Comparison of ENCODE assay signal across 8 mouse cellular contexts in the genomic region with DNA sequence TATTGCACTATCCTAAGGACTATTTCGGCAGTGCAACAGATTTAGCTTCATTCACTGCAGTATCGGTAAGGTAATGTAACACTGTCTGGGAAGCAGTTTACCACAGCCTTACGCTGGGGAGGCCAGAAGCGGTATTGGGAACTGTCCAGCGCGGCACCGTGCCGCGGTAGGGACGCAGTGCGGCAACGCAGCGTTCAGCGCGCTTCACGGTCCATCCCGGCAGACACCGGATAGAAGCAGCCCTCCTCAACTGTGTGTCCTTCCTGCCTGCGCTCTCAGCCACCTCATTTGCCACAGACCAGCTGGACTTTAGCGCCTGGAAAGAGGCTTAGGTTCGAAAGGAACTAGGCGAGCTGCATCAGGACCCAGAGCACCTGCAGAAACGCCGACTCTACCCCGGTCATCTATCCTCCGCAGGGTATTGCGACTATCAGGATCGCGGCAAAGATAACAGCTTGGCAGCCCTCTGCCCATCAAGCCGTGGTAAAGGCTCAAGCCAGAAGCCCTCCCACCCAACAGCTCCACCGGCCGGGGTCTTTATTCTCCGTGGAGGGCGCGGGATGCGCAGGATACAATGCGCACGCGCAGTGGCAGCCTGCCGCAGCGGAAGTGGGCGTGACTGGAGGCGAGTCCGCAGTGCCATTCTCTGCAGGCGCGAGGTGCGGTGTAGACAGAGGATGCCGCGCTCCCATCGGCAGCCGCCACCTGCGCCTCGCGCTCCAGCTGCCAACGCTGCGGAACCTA. TPM values are rescaled to one million over a fixed set of nuclear protein-coding genes. Genes with fewer than 3 reads are reported as not detected.
DNase-seq lines count a peak whose midpoint lies in the region; ATAC-seq and TF ChIP-seq lines count a peak whose summit lies in the region.

No protein-coding gene starts in this region.

- WGBS in cerebellum, adult 2 months, result 47% methylated on average over 56 of the region's 56 CpGs
- 51% methylated on average over 56 of the region's 56 CpGs for WGBS in forebrain, postnatal 0 days
- WGBS in lung, embryonic 14.5 days, result 42% methylated on average over 56 of the region's 56 CpGs
- 57% methylated on average over 56 of the region's 56 CpGs for WGBS in olfactory bulb, adult 2 months

- peak overlapping the region; percentile 94 for H3K27ac ChIP-seq in cerebellum, adult 2 months (ENCODE audit: insufficient read depth, low read length)
- peak overlapping the region; percentile 89 for H3K27ac ChIP-seq in forebrain, postnatal 0 days (ENCODE audit: low read depth, low read length)
- H3K27ac ChIP-seq in lung, embryonic 14.5 days (ENCODE audit: low read depth), result no peak overlapping the region
- H3K27ac ChIP-seq in olfactory bulb, adult 2 months (ENCODE audit: insufficient read depth, low read depth, low read length), result peak overlapping the region; percentile 90

- peak overlapping the region; percentile 56 for H3K9ac ChIP-seq in forebrain, postnatal 0 days
- H3K9ac ChIP-seq in lung, embryonic 14.5 days, result peak overlapping the region; percentile 13

- peaks cover 25% of the 10 kb centered on the region for H3K4me1 ChIP-seq in G1E (ENCODE audit: insufficient read depth, low read depth, low read length)
- no peaks in the 10 kb centered on the region; the same call in 1 of the 2 replicates for H3K4me1 ChIP-seq in cerebellum, adult 2 months (ENCODE audit: control insufficient read depth, insufficient read depth, low read length)
- H3K4me1 ChIP-seq in forebrain, postnatal 0 days (ENCODE audit: insufficient read depth), result 0 out of 2 replicates have a peak, but pooled peaks cover 5% of the 10 kb centered on the region
- H3K4me1 ChIP-seq in lung, embryonic 14.5 days (ENCODE audit: insufficient read depth), result no peaks in the 10 kb centered on the region
- no peaks in the 10 kb centered on the region for H3K4me1 ChIP-seq in olfactory bulb, adult 2 months (ENCODE audit: control insufficient read depth, insufficient read depth, low read length)

- 0 out of 2 replicates have a peak, but pooled peaks have one; percentile 24 for ATAC-seq in G1E (ENCODE audit: extremely low read depth, insufficient number of reproducible peaks, low FRiP score, poor library complexity, severe bottlenecking)
- ATAC-seq in forebrain, postnatal 0 days, result peak; percentile 75
- ATAC-seq in lung, embryonic 14.5 days (ENCODE audit: insufficient read depth), result peak; percentile 78

- H3K9me3 ChIP-seq in G1E (replicated peaks), result peaks cover 4% of the 10 kb centered on the region
- peaks cover 9% of the 10 kb centered on the region for H3K9me3 ChIP-seq in forebrain, postnatal 0 days (ENCODE audit: low read length)
- H3K9me3 ChIP-seq in lung, embryonic 14.5 days (ENCODE audit: low read depth, low read length), result peaks cover 12% of the 10 kb centered on the region; the same call in 1 of the 2 replicates

- peaks cover 74% of the 10 kb centered on the region for H3K36me3 ChIP-seq in G1E (replicated peaks)
- H3K36me3 ChIP-seq in forebrain, postnatal 0 days (ENCODE audit: insufficient read depth), result peaks cover 32% of the 10 kb centered on the region
- H3K36me3 ChIP-seq in lung, embryonic 14.5 days (ENCODE audit: insufficient read depth), result peaks cover 41% of the 10 kb centered on the region

- peak overlapping the region; percentile 69 for H3K4me3 ChIP-seq in G1E (ENCODE audit: low read depth, low read length)
- H3K4me3 ChIP-seq in cerebellum, adult 2 months (replicated peaks; ENCODE audit: insufficient read depth, low read depth, low read length), result peak overlapping the region; percentile 75
- H3K4me3 ChIP-seq in forebrain, postnatal 0 days (ENCODE audit: low read depth, low read length), result peak overlapping the region; percentile 46
- peak overlapping the region; percentile 44 for H3K4me3 ChIP-seq in lung, embryonic 14.5 days (ENCODE audit: low read depth, low read length)
- H3K4me3 ChIP-seq in olfactory bulb, adult 2 months (ENCODE audit: insufficient read depth, low read depth, low read length), result peak overlapping the region; percentile 72

- peak; percentile 22 for DNase-seq in G1E (ENCODE audit: low spot score)
- DNase-seq in cerebellum, adult 2 months, result peak; percentile 92 to 93
- DNase-seq in forebrain, postnatal 0 days, result peak; percentile 94
- peak; percentile 60 to 68 for DNase-seq in heart, postnatal 36 days
- peak; percentile 75 to 81 for DNase-seq in layer of hippocampus, adult 8-10 months (ENCODE audit: low spot score in 2 of 2)
- DNase-seq in lung, embryonic 14.5 days, result peak; percentile 76
- DNase-seq in testis, postnatal 14 days (ENCODE audit: low spot score), result peak; percentile 89

- intact Hi-C loops in heart, postnatal 36 days (cut with DNase I), result loop anchor here (5.0 kb wide), 1 partner anchor 76 kb away; a partner anchor contains a TSS

- peak overlapping the region; percentile 50 for H3K4me2 ChIP-seq in forebrain, postnatal 0 days (ENCODE audit: low read depth)
- H3K4me2 ChIP-seq in lung, embryonic 14.5 days, result peak overlapping the region; percentile 68

- peak; percentile 81 for TF ChIP-seq POLR2A in cerebellum, adult 2 months (IDR thresholded peaks at IDR 0.05; ENCODE audit: borderline replicate concordance, insufficient read depth, low read length)
- TF ChIP-seq POLR2A in olfactory bulb, adult 2 months (IDR thresholded peaks at IDR 0.05; ENCODE audit: insufficient read depth, low read depth, low read length), result peak; percentile 83

- TF ChIP-seq CTCF in G1E (IDR thresholded peaks at IDR 0.05; ENCODE audit: low read depth, low read length), result no peak
- TF ChIP-seq CTCF in cerebellum, adult 2 months (IDR thresholded peaks at IDR 0.05; ENCODE audit: borderline replicate concordance, insufficient read depth, low read depth, low read length), result no peak
- peak; percentile 20; the same call in 1 of the 2 replicates for TF ChIP-seq CTCF in forebrain, postnatal 0 days (IDR thresholded peaks at IDR 0.05; ENCODE audit: low read depth)
- no peak for TF ChIP-seq CTCF in lung, embryonic 14.5 days (IDR thresholded peaks at IDR 0.05; ENCODE audit: low read depth)
- peak; percentile 14; the same call in 1 of the 2 replicates for TF ChIP-seq CTCF in olfactory bulb, adult 2 months (IDR thresholded peaks at IDR 0.05; ENCODE audit: insufficient read depth, low read depth, low read length)

- no peaks in the 10 kb centered on the region for H3K27me3 ChIP-seq in G1E (ENCODE audit: insufficient read depth, low read length)
- H3K27me3 ChIP-seq in cerebellum, adult 2 months (ENCODE audit: control insufficient read depth, insufficient read depth, low read length), result no peaks in the 10 kb centered on the region
- H3K27me3 ChIP-seq in forebrain, postnatal 0 days (ENCODE audit: insufficient read depth, low read length), result no peaks in the 10 kb centered on the region
- no peaks in the 10 kb centered on the region for H3K27me3 ChIP-seq in lung, embryonic 14.5 days (ENCODE audit: insufficient read depth, low read length)

RNA-seq across cellular contexts. Expression of a gene that starts 52.3 kb away (rescaled TPM):
- total RNA-seq in G1E (2014; fragmentation: Nextera tagmentation) (91.6 and 100 TPM in 2 replicates), G1E (2017) (56.3 and 62.9 TPM in 2 replicates)
- polyA plus RNA-seq in G1E (2012), result 16.5 and 28.6 TPM in 2 replicates
- polyA plus RNA-seq in cerebellum, adult 2 months (2012; rRNA removed), result 20.5 and 22.6 TPM in 2 replicates
- total RNA-seq in forebrain, postnatal 0 days (2014; rRNA removed), result 34.6 and 43.3 TPM in 2 replicates
- polyA plus RNA-seq in forebrain, postnatal 0 days (2015; fragmentation: Nextera tagmentation; extraction: Ambion mirVana), result 32.4 and 42.0 TPM in 2 replicates
- 10 to 100 TPM; 21.5 to 26.0 TPM for total RNA-seq in heart, postnatal 36 days (2021)
- 10 to 100 TPM; 26.3 to 31.6 (median 29.0) TPM for total RNA-seq in layer of hippocampus, adult 8-10 months (2022)
- polyA plus RNA-seq in lung, embryonic 14.5 days (2014; fragmentation: Nextera tagmentation; extraction: Ambion mirVana), result 81.1 and 82.5 TPM in 2 replicates
- not detected in 2 replicates for polyA plus RNA-seq in olfactory bulb, adult 2 months (2012; ENCODE audit: insufficient read depth, insufficient read length, low replicate concordance, missing spikeins)

RNA-seq across cellular contexts. Expression of a gene that starts 56.8 kb away (rescaled TPM):
- 41.8 and 44.7 TPM in 2 replicates for total RNA-seq in G1E (2014; fragmentation: Nextera tagmentation)
- 37.9 and 43.2 TPM in 2 replicates for total RNA-seq in G1E (2017)
- polyA plus RNA-seq in G1E (2012), result 10.1 and 15.5 TPM in 2 replicates
- 18.2 and 21.7 TPM in 2 replicates for polyA plus RNA-seq in cerebellum, adult 2 months (2012; rRNA removed)
- 18.3 and 22.0 TPM in 2 replicates for total RNA-seq in forebrain, postnatal 0 days (2014; rRNA removed)
- polyA plus RNA-seq in forebrain, postnatal 0 days (2015; fragmentation: Nextera tagmentation; extraction: Ambion mirVana), result 16.6 and 23.8 TPM in 2 replicates
- total RNA-seq in heart, postnatal 36 days (2021), result 10 to 100 TPM; 27.3 to 29.0 TPM
- 10 to 100 TPM; 44.5 to 65.8 (median 54.9) TPM for total RNA-seq in layer of hippocampus, adult 8-10 months (2022)
- polyA plus RNA-seq in lung, embryonic 14.5 days (2014; fragmentation: Nextera tagmentation; extraction: Ambion mirVana), result 41.0 and 43.0 TPM in 2 replicates
- not detected in 2 replicates for polyA plus RNA-seq in olfactory bulb, adult 2 months (2012; ENCODE audit: insufficient read depth, insufficient read length, low replicate concordance, missing spikeins)

Comparison
In these comparisons a context has a peak if more than half of its experiments do, and no peak if none do; other contexts are left out.
1. ATAC-seq: peak in every context shown above with its lines; median percentile 78 in lung, embryonic 14.5 days; 75 in forebrain, postnatal 0 days; 24 in G1E.
2. DNase-seq: peak in every context shown above with its lines; median percentile 94 in forebrain, postnatal 0 days; 92 in cerebellum, adult 2 months; 89 in testis, postnatal 14 days; 78 in layer of hippocampus, adult 8-10 months; 76 in lung, embryonic 14.5 days; 64 in heart, postnatal 36 days; 22 in G1E.
3. CTCF ChIP-seq: peak in forebrain, postnatal 0 days (single experiment) and olfactory bulb, adult 2 months (single experiment); none in G1E (single experiment), cerebellum, adult 2 months (single experiment) and lung, embryonic 14.5 days (single experiment).
4. Peak in every context shown above with its lines, with median percentiles within 50 percentile points of each other: H3K4me3 ChIP-seq.